Mouse (Mus musculus) ES-Bruce4 (cell line): Measurements from ENCODE around the gene H2-M10.5.

Experiments used
- CTCF ChIP-seq: IDR thresholded peaks from one replicate; pipeline ENCODE4 v1.8.1; 2011; ENCODE audit warnings: low read depth, low read length
- EP300 ChIP-seq: IDR thresholded peaks from 2 replicates; pipeline ENCODE4 v1.6.1; 2011; ENCODE audit warnings: low read depth, low read length; ENCODE audit not compliant: insufficient read depth
- POLR2A ChIP-seq: IDR thresholded peaks from one replicate; pipeline ENCODE4 v1.8.1; 2011; ENCODE audit warnings: low read length; ENCODE audit not compliant: insufficient read depth

- TF ChIP-seq CTCF, result no peak
- TF ChIP-seq EP300, result no peak
- TF ChIP-seq POLR2A, result no peak
These were observed 46.7 kb upstream of the H2-M10.5 start for GRCm38 (mm10) chr17:36726046-36726445.
